Mouse (Mus musculus) megakaryocyte progenitor cell, adult 5-6 weeks (primary cell): Measurements from ENCODE around the gene Rtl8a. TPM values are rescaled to one million over a fixed set of nuclear protein-coding genes. Genes with fewer than 3 reads are reported as not detected.

Source experiments
- total RNA-seq, 2 experiments: library from RNA; stranded (forward) in 1 of 2; stranded (reverse) in 1 of 2; fragments of 157-497, 149-512 nt in 1 of 2; fragments of 200-1000 nt in 1 of 2; gene quantifications; 2 replicates each; pipeline versions ENCODE4 v1.2.3 to v1.2.4; 2015 to 2017

The Rtl8a gene
- total RNA-seq, 2 experiments from 2014 or later: 7.3 to 9.8 TPM

Other genes with a start within 250 kb of the Rtl8a start
- not detected in 2 replicates for gene Etd, start 208.8 kb downstream of the Rtl8a start, total RNA-seq (2015)
- not detected in 2 replicates for gene Etd, start 208.8 kb downstream of the Rtl8a start, total RNA-seq (2017)
- gene Rtl8c, start 35.6 kb downstream of the Rtl8a start, total RNA-seq (2015): 3.6 and 13.3 TPM in 2 replicates
- 8.4 TPM in 1 of 2 replicates, not detected in the other for gene Rtl8c, start 35.6 kb downstream of the Rtl8a start, total RNA-seq (2017)
- gene Gm14597, start 34.7 kb downstream of the Rtl8a start, total RNA-seq (2015): not detected in 2 replicates
- not detected in 2 replicates for gene Gm14597, start 34.7 kb downstream of the Rtl8a start, total RNA-seq (2017)
- 12.8 and 15.5 TPM in 2 replicates for gene Rtl8b, start 26.7 kb upstream of the Rtl8a start, total RNA-seq (2015)
- gene Rtl8b, start 26.7 kb upstream of the Rtl8a start, total RNA-seq (2017): 3.3 and 7.5 TPM in 2 replicates
- gene 4930502E18Rik, start 81.1 kb upstream of the Rtl8a start, total RNA-seq (2015): not detected in 2 replicates
- not detected in 2 replicates for gene 4930502E18Rik, start 81.1 kb upstream of the Rtl8a start, total RNA-seq (2017)
- gene 1700013H16Rik, start 114.1 kb upstream of the Rtl8a start, total RNA-seq (2015): not detected in 2 replicates
- gene 1700013H16Rik, start 114.1 kb upstream of the Rtl8a start, total RNA-seq (2017): not detected in 2 replicates
- gene Zfp36l3, start 132.7 kb upstream of the Rtl8a start, total RNA-seq (2015): not detected in 2 replicates
- not detected in 2 replicates for gene Zfp36l3, start 132.7 kb upstream of the Rtl8a start, total RNA-seq (2017)
- 3.2 and 3.3 TPM in 2 replicates for gene Xlr, start 154.0 kb upstream of the Rtl8a start, total RNA-seq (2015)
- 1.2 and 1.8 TPM in 2 replicates for gene Xlr, start 154.0 kb upstream of the Rtl8a start, total RNA-seq (2017)